Mouse (Mus musculus) midbrain, embryonic 11.5 days (tissue): ENCODE results near the gene Sgcd. TPM values are rescaled to one million over a fixed set of nuclear protein-coding genes. Genes with fewer than 3 reads are reported as not detected.
A peak's percentile ranks its signal among the peaks of the same experiment; 100 is the strongest.

Experiments
- ATAC-seq: fragments of 200-750 bp; cut with Nextera tagmentation; 2 replicates; pipeline ENCODE4 v1.8.0; 2017; ENCODE audit warnings: moderate TSS enrichment, moderate library complexity; ENCODE audit not compliant: low FRiP score
- DNase-seq: peaks from one replicate; pipeline ENCODE4 v3.0.0; 2015; ENCODE audit warnings: low spot score; ENCODE audit errors: missing footprints
- H3K27ac ChIP-seq: fragments of 300-500 bp; sonication (generic); 2 replicates; pipeline ENCODE4 v1.5.1; 2014; ENCODE audit warnings: low read depth, low read length
- H3K27me3 ChIP-seq: fragments of 300-500 bp; sonication (generic); 2 replicates; pipeline ENCODE4 v1.6.1; 2014; ENCODE audit warnings: mild to moderate bottlenecking, low read length, moderate library complexity, mixed read lengths; ENCODE audit not compliant: control insufficient read depth, insufficient read depth
- H3K36me3 ChIP-seq: fragments of 300-500 bp; sonication (generic); 2 replicates; pipeline ENCODE4 v1.6.1; 2014; ENCODE audit warnings: mild to moderate bottlenecking, low read length, moderate library complexity, mixed read lengths; ENCODE audit not compliant: control insufficient read depth, insufficient read depth
- H3K4me1 ChIP-seq: fragments of 300-500 bp; sonication (generic); 2 replicates; pipeline ENCODE4 v1.6.1; 2014; ENCODE audit warnings: low read length; ENCODE audit not compliant: control insufficient read depth, insufficient read depth
- H3K4me2 ChIP-seq: fragments of 300-500 bp; sonication (generic); 2 replicates; pipeline ENCODE4 v1.6.1; 2014; ENCODE audit warnings: mild to moderate bottlenecking, moderate library complexity
- H3K4me3 ChIP-seq: fragments of 300-500 bp; sonication (generic); 2 replicates; pipeline ENCODE4 v1.5.1; 2014; ENCODE audit warnings: low read depth, low read length
- H3K9ac ChIP-seq: fragments of 300-500 bp; sonication (generic); 2 replicates; pipeline ENCODE4 v1.6.1; 2014; ENCODE audit warnings: low read length
- H3K9me3 ChIP-seq: fragments of 300-500 bp; sonication (generic); 2 replicates; pipeline ENCODE4 v1.6.1; 2016; ENCODE audit warnings: low read length; ENCODE audit not compliant: control insufficient read depth
- WGBS: fragments of 180-500 bp; shearing (Covaris S2); extraction: QIAGEN DNeasy Blood & Tissue Kit; methylation state at CpG from one replicate; pipeline ENCODE4 v1.1.7; 2014; 5-methylcytosine and 5-hydroxymethylcytosine counted together
- polyA plus RNA-seq: library from polyadenylated mRNA; unstranded; fragments of >200 nt; fragmentation: Nextera tagmentation; extraction: Ambion mirVana; gene quantifications from 2 replicates; pipeline ENCODE4 v1.2.1, GENCODE M21; 2014

Sgcd gene
- 1.4 and 1.8 TPM in 2 replicates for polyA plus RNA-seq

GRCm38 (mm10) chr11:47988697-47989533 lies at the start of gene Sgcd:
Gene Sgcd (minus strand): TSS chr11:47988969.
- under 1% methylated on average over 63 of the region's 67 CpGs for WGBS
- no peaks in the 10 kb centered on the region for H3K9me3 ChIP-seq
- no peak within 1 kb of the TSS; the same call in 1 of the 2 replicates for H3K27ac ChIP-seq
- no peaks in the 10 kb centered on the region for H3K36me3 ChIP-seq
- peak within 1 kb of the TSS; percentile 92 for H3K4me2 ChIP-seq
- 0 out of 2 replicates have a peak, but pooled peaks cover 3% of the 10 kb centered on the region for H3K4me1 ChIP-seq
- H3K4me3 ChIP-seq = peak within 1 kb of the TSS; percentile 72
- H3K9ac ChIP-seq = peak within 1 kb of the TSS; percentile 80
- ATAC-seq = peak; percentile 92
- peak; percentile 96 for DNase-seq
- peaks cover 10% of the 10 kb centered on the region for H3K27me3 ChIP-seq

- no peak for DNase-seq
- ATAC-seq = no peak
- H3K36me3 ChIP-seq = no peaks in the 10 kb centered on the region
- H3K4me1 ChIP-seq = no peaks in the 10 kb centered on the region
- H3K9ac ChIP-seq = no peak overlapping the region
- H3K27me3 ChIP-seq = no peaks in the 10 kb centered on the region
- WGBS = 81% methylated on average over 4 of the region's 4 CpGs
- H3K4me2 ChIP-seq = no peak overlapping the region
- no peaks in the 10 kb centered on the region for H3K9me3 ChIP-seq
- no peak overlapping the region for H3K4me3 ChIP-seq
- H3K27ac ChIP-seq = no peak overlapping the region
Observed at GRCm38 (mm10) chr11:48038051-48038450, 49.3 kb upstream of the Sgcd start.

- Histone ChIP-seq H3K4me3 (no peak overlapping the region), H3K27me3 (no peaks in the 10 kb centered on the region), H3K9ac (no peak overlapping the region), H3K4me1 (no peaks in the 10 kb centered on the region), H3K4me2 (no peak overlapping the region), H3K36me3 (no peaks in the 10 kb centered on the region), H3K9me3 (no peaks in the 10 kb centered on the region), H3K27ac (no peak overlapping the region)
- ATAC-seq (no peak), DNase-seq (peak; percentile 73)
- 53% methylated on average over 3 of the region's 3 CpGs for WGBS
Observed at GRCm38 (mm10) chr11:48012836-48013235, 24.1 kb upstream of the Sgcd start.

- no peak for DNase-seq
- H3K4me3 ChIP-seq = peak overlapping the region; percentile 72
- H3K27ac ChIP-seq = no peak overlapping the region
- peak overlapping the region; percentile 92 for H3K4me2 ChIP-seq
- H3K9ac ChIP-seq = peak overlapping the region; percentile 80
- H3K36me3 ChIP-seq = no peaks in the 10 kb centered on the region
- no peaks in the 10 kb centered on the region for H3K9me3 ChIP-seq
- H3K27me3 ChIP-seq = peaks cover 10% of the 10 kb centered on the region
- whole genome bisulfite sequencing = under 1% methylated on average over 31 of the region's 31 CpGs
- 0 out of 2 replicates have a peak, but pooled peaks cover 3% of the 10 kb centered on the region for H3K4me1 ChIP-seq
- peak; percentile 80 for ATAC-seq
Observed at GRCm38 (mm10) chr11:47988333-47988696, 454 bp downstream of the Sgcd start.

GRCm38 (mm10) chr11:47987893-47988267 lies 889 bp downstream of the Sgcd start:
- DNase-seq (peak; percentile 85), ATAC-seq (no peak)
- H3K9ac ChIP-seq = peak overlapping the region; percentile 80
- peak overlapping the region; percentile 92 for H3K4me2 ChIP-seq
- H3K4me1 ChIP-seq = 0 out of 2 replicates have a peak, but pooled peaks cover 3% of the 10 kb centered on the region
- no peaks in the 10 kb centered on the region for H3K9me3 ChIP-seq
- H3K4me3 ChIP-seq = peak overlapping the region; percentile 72
- 11% methylated on average over 12 of the region's 12 CpGs for WGBS
- no peak overlapping the region for H3K27ac ChIP-seq
- H3K27me3 ChIP-seq = peaks cover 10% of the 10 kb centered on the region
- no peaks in the 10 kb centered on the region for H3K36me3 ChIP-seq

- ATAC-seq (no peak), DNase-seq (peak; percentile 88)
- Histone ChIP-seq H3K9me3 (no peaks in the 10 kb centered on the region), H3K4me1 (0 out of 2 replicates have a peak, but pooled peaks cover 3% of the 10 kb centered on the region), H3K4me3 (peak overlapping the region; percentile 72; the same call in 1 of the 2 replicates), H3K27ac (no peak overlapping the region), H3K9ac (no peak overlapping the region; the same call in 1 of the 2 replicates), H3K27me3 (peaks cover 10% of the 10 kb centered on the region), H3K4me2 (peak overlapping the region; percentile 92), H3K36me3 (no peaks in the 10 kb centered on the region)
- WGBS = 71% methylated on average over 8 of the region's 8 CpGs
Observed at GRCm38 (mm10) chr11:47987251-47987892, 1.4 kb downstream of the Sgcd start.

GRCm38 (mm10) chr11:47982152-47982551 lies 6.6 kb downstream of the Sgcd start:
- Histone ChIP-seq H3K36me3 (no peaks in the 10 kb centered on the region), H3K27me3 (peaks cover under 1% of the 10 kb centered on the region; the same call in 1 of the 2 replicates), H3K4me3 (no peak overlapping the region), H3K9ac (no peak overlapping the region), H3K9me3 (no peaks in the 10 kb centered on the region), H3K4me2 (no peak overlapping the region), H3K27ac (no peak overlapping the region), H3K4me1 (no peaks in the 10 kb centered on the region)
- 79% methylated on average over 1 of the region's 1 CpGs for WGBS
- ATAC-seq (no peak), DNase-seq (no peak)

GRCm38 (mm10) chr11:47981108-47981507 lies 7.7 kb downstream of the Sgcd start:
- Histone ChIP-seq H3K9me3 (no peaks in the 10 kb centered on the region), H3K4me2 (no peak overlapping the region), H3K9ac (no peak overlapping the region), H3K36me3 (no peaks in the 10 kb centered on the region), H3K4me3 (no peak overlapping the region), H3K27me3 (no peaks in the 10 kb centered on the region), H3K27ac (no peak overlapping the region), H3K4me1 (no peaks in the 10 kb centered on the region)
- DNase-seq = no peak
- no peak for ATAC-seq
- WGBS = 71% methylated on average over 2 of the region's 2 CpGs

GRCm38 (mm10) chr11:47953291-47953690 lies 35.5 kb downstream of the Sgcd start:
- Histone ChIP-seq H3K27me3 (no peaks in the 10 kb centered on the region), H3K4me3 (no peak overlapping the region), H3K27ac (no peak overlapping the region), H3K9ac (no peak overlapping the region), H3K36me3 (no peaks in the 10 kb centered on the region), H3K4me1 (no peaks in the 10 kb centered on the region), H3K9me3 (no peaks in the 10 kb centered on the region), H3K4me2 (no peak overlapping the region)
- DNase-seq (no peak), ATAC-seq (no peak)
- WGBS = 83% methylated on average over 3 of the region's 3 CpGs
